Comparison of ENCODE assay signal across 21 mouse cellular contexts in the genomic region with DNA sequence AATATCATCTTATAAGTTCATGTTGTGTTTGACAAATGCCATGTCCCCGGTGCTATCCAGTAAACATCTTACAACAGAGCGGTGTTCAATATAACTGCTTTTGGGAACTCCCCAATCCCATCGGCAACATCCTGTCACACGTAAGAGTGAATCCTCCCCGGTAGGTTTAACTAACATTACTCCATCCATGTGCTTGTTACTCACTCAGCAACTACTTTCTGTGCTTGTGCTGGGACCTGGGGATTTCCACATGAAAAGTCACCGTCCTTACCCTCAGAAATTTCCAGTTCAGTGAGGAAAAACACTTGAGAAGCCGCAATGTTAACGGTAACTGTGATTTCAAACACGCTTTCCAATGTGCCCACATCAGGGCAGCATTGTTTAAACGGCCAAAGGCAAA.
DNase-seq lines count a peak whose midpoint lies in the region; ATAC-seq and TF ChIP-seq lines count a peak whose summit lies in the region.
"Had no signal": no experiment of that assay in that cellular context is flagged by ENCODE, and none has a peak within 500 bp of the region (broad histone marks: within the 10 kb centered on the region; RNA-seq: fewer than 3 reads in every experiment).

No protein-coding gene starts in this region.

- peaks cover 78% of the 10 kb centered on the region for H3K4me1 ChIP-seq in kidney, embryonic 15.5 days
- peaks cover 23 to 90% of the 10 kb centered on the region in 2 experiments for H3K4me1 ChIP-seq in CH12.LX (ENCODE audit: control insufficient read depth in 1 of 2, insufficient read depth in 2 of 2)
- peaks cover 20% of the 10 kb centered on the region for H3K4me1 ChIP-seq in forebrain, embryonic 16.5 days (replicated peaks; ENCODE audit: control insufficient read depth, insufficient read depth, low read length)

- peaks cover 5% of the 10 kb centered on the region; the same call in 1 of the 2 replicates for H3K79me2 ChIP-seq in CH12.LX (replicated peaks; ENCODE audit: control insufficient read depth, extremely low read depth, insufficient read depth, poor library complexity, severe bottlenecking)

- peak; percentile 22 for TF ChIP-seq RAD21 in CH12.LX (IDR thresholded peaks at IDR 0.05; ENCODE audit: low read depth, low read length)

- peak; percentile 57 for TF ChIP-seq EP300 in CH12.LX (IDR thresholded peaks at IDR 0.05; ENCODE audit: low read length)

- TF ChIP-seq POLR2A in CH12.LX (IDR thresholded peaks at IDR 0.05; ENCODE audit: low read depth, low read length), result no peak

- no peak overlapping the region for H3K4me3 ChIP-seq in kidney, embryonic 15.5 days (replicated peaks)
- H3K4me3 ChIP-seq in CH12.LX (replicated peaks in 1 of 3; ENCODE audit: low read depth in 2 of 3, low read length in 2 of 3, poor library complexity in 1 of 3), result peak overlapping the region in 2 of 3 experiments; percentile 18 to 20
- no peak overlapping the region for H3K4me3 ChIP-seq in forebrain, embryonic 16.5 days (replicated peaks; ENCODE audit: low read length)
- H3K4me3 ChIP-seq: embryonic facial prominence, embryonic 12.5 days; forebrain, embryonic 12.5 days; hindbrain, embryonic 12.5 days; intestine, embryonic 15.5 days had no signal

- dilution Hi-C loops in CH12.LX (cut with MboI; ENCODE audit: extremely low pct_ligation_motif_present, extremely low pct_unique_long_range_greater_than_20kb, low sequenced_read_pairs), result no loop called here

- no peak overlapping the region for H3K4me2 ChIP-seq in kidney, embryonic 15.5 days
- H3K4me2 ChIP-seq in CH12.LX (ENCODE audit: insufficient read depth, low read depth, poor library complexity, severe bottlenecking), result peak overlapping the region; percentile 88
- no peak overlapping the region for H3K4me2 ChIP-seq in forebrain, embryonic 16.5 days (ENCODE audit: low read length)
- H3K4me2 ChIP-seq: embryonic facial prominence, embryonic 12.5 days; forebrain, embryonic 12.5 days; hindbrain, embryonic 12.5 days; intestine, embryonic 15.5 days had no signal

- TF ChIP-seq CTCF in CH12.LX (conservative IDR thresholded peaks at IDR 0.05 in 1 of 2, IDR thresholded peaks at IDR 0.05 in 1 of 2; ENCODE audit: low read depth in 2 of 2, low read length in 2 of 2), result 0 out of 4 replicates have a peak, but pooled peaks of 1 of the 2 experiments have one; percentile 21

- H3K27ac ChIP-seq in kidney, embryonic 15.5 days, result 0 out of 2 replicates have a peak overlapping the region, but pooled peaks have one; percentile 14
- peak overlapping the region; percentile 62 for H3K27ac ChIP-seq in CH12.LX (ENCODE audit: insufficient read depth, low read depth)
- no peak overlapping the region for H3K27ac ChIP-seq in forebrain, embryonic 16.5 days (ENCODE audit: low read length)
- H3K27ac ChIP-seq: embryonic facial prominence, embryonic 12.5 days; forebrain, embryonic 12.5 days; hindbrain, embryonic 12.5 days; intestine, embryonic 15.5 days had no signal

- no peaks in the 10 kb centered on the region for H3K36me3 ChIP-seq in kidney, embryonic 15.5 days
- H3K36me3 ChIP-seq in CH12.LX (replicated peaks in 1 of 2; ENCODE audit: control insufficient read depth in 1 of 2, insufficient read depth in 1 of 2, low read length in 1 of 2), result peaks cover 0 to 6% of the 10 kb centered on the region in 2 experiments
- H3K36me3 ChIP-seq in splenic B cell, adult 2 months (ENCODE audit: control insufficient read depth, insufficient read depth, low read length, poor library complexity, severe bottlenecking), result no peaks in the 10 kb centered on the region
- H3K36me3 ChIP-seq in forebrain, embryonic 16.5 days (ENCODE audit: control insufficient read depth, insufficient read depth), result no peaks in the 10 kb centered on the region
- H3K36me3 ChIP-seq: embryonic facial prominence, embryonic 12.5 days; forebrain, embryonic 12.5 days; hindbrain, embryonic 12.5 days; intestine, embryonic 15.5 days had no signal

- H3K9ac ChIP-seq in kidney, embryonic 15.5 days, result no peak overlapping the region
- no peak overlapping the region for H3K9ac ChIP-seq in CH12.LX (ENCODE audit: insufficient read depth, low read depth)
- H3K9ac ChIP-seq in forebrain, embryonic 16.5 days (replicated peaks; ENCODE audit: low read depth, low read length), result no peak overlapping the region
- H3K9ac ChIP-seq: embryonic facial prominence, embryonic 12.5 days; forebrain, embryonic 12.5 days; forebrain, postnatal 0 days; hindbrain, embryonic 12.5 days; intestine, embryonic 15.5 days had no signal

- in situ Hi-C loops in CH12.LX (cut with MboI; ENCODE audit: low pct_ligation_motif_present, low pct_unique_long_range_greater_than_20kb, low sequenced_read_pairs), result no loop called here

- no peaks in the 10 kb centered on the region for H3K9me3 ChIP-seq in kidney, embryonic 15.5 days (replicated peaks)
- H3K9me3 ChIP-seq in CH12.LX (replicated peaks; ENCODE audit: low read length), result no peaks in the 10 kb centered on the region
- H3K9me3 ChIP-seq in forebrain, embryonic 16.5 days (ENCODE audit: control insufficient read depth, low read length), result no peaks in the 10 kb centered on the region
- H3K9me3 ChIP-seq: embryonic facial prominence, embryonic 12.5 days; forebrain, embryonic 12.5 days; hindbrain, embryonic 12.5 days; intestine, embryonic 15.5 days had no signal

- WGBS in kidney, embryonic 15.5 days, result 84% methylated on average over 10 of the region's 10 CpGs
- WGBS in forebrain, embryonic 16.5 days, result 79% methylated on average over 10 of the region's 10 CpGs

- no peaks in the 10 kb centered on the region for H3K27me3 ChIP-seq in kidney, embryonic 15.5 days
- H3K27me3 ChIP-seq in CH12.LX (replicated peaks), result no peaks in the 10 kb centered on the region
- no peaks in the 10 kb centered on the region for H3K27me3 ChIP-seq in splenic B cell, adult 2 months (ENCODE audit: control insufficient read depth, insufficient read depth, low read length, poor library complexity, severe bottlenecking)
- H3K27me3 ChIP-seq in forebrain, embryonic 16.5 days (replicated peaks; ENCODE audit: control insufficient read depth, insufficient read depth, low read length), result no peaks in the 10 kb centered on the region
- H3K27me3 ChIP-seq: embryonic facial prominence, embryonic 12.5 days; forebrain, embryonic 12.5 days; hindbrain, embryonic 12.5 days; intestine, embryonic 15.5 days; Patski had no signal

- no peak for DNase-seq in kidney, adult 18-20 months
- peak; percentile 64 for DNase-seq in CD4-positive helper T cell, adult 2 months (ENCODE audit: low read depth, low spot score)
- DNase-seq in CH12.LX (ENCODE audit: extremely low read depth), result peak; percentile 76
- DNase-seq in splenic B cell, adult 2 months (ENCODE audit: low read depth, low spot score), result peak; percentile 28
- no peak for DNase-seq in c-Kit-positive CD71-positive TER-119-positive erythroid progenitor cells, embryonic 14.5 days (ENCODE audit: low spot score)
- DNase-seq: adrenal gland, adult 2 months; adrenal gland, postnatal 25 days; cerebellum, adult 2 months; cerebellum, postnatal 10 days; forebrain, postnatal 0 days; gastrocnemius, postnatal 14 days; heart, postnatal 10 days; heart, postnatal 4 days had no signal

- no peak for ATAC-seq in kidney, embryonic 15.5 days (replicated peaks; ENCODE audit: low FRiP score)
- no peak for ATAC-seq in forebrain, embryonic 16.5 days
- ATAC-seq: forebrain, postnatal 0 days; hindbrain, embryonic 16.5 days; intestine, embryonic 15.5 days; Patski had no signal

TF ChIP-seq in CH12.LX, 34 proteins besides CTCF, POLR2A, EP300 and RAD21 (continues in another document):
- no peak for TF ChIP-seq JUND (conservative IDR thresholded peaks at IDR 0.05; ENCODE audit: low read depth, low read length)
- TF ChIP-seq TBP (conservative IDR thresholded peaks at IDR 0.05; ENCODE audit: low read depth, low read length), result 0 out of 2 replicates have a peak, but pooled peaks have one; percentile 40
- 0 out of 2 replicates have a peak, but pooled peaks have one; percentile 23 for TF ChIP-seq UBTF (IDR thresholded peaks at IDR 0.05; ENCODE audit: low read depth, low read length)
- TF ChIP-seq IRF4 (IDR thresholded peaks at IDR 0.05; ENCODE audit: low read depth, low read length), result peak; percentile 67; the same call in 1 of the 2 replicates
- TF ChIP-seq TCF12 (IDR thresholded peaks at IDR 0.05; ENCODE audit: low read depth, low read length), result peak; percentile 53; the same call in 1 of the 2 replicates
- 0 out of 2 replicates have a peak, but pooled peaks have one; percentile 20 for TF ChIP-seq JUN (IDR thresholded peaks at IDR 0.05; ENCODE audit: insufficient read depth, low read depth, low read length)
- no peak for TF ChIP-seq ZMIZ1 (IDR thresholded peaks at IDR 0.05; ENCODE audit: low read depth, low read length)
- TF ChIP-seq MAFK (IDR thresholded peaks at IDR 0.05; ENCODE audit: insufficient replicate concordance, low read length), result no peak
- no peak for TF ChIP-seq NRF1 (IDR thresholded peaks at IDR 0.05; ENCODE audit: low read depth, low read length)
- TF ChIP-seq MYC (IDR thresholded peaks at IDR 0.05; ENCODE audit: low read depth, low read length), result peak; percentile 93
- TF ChIP-seq BHLHE40 (IDR thresholded peaks at IDR 0.05; ENCODE audit: low read depth, low read length), result peak; percentile 83
- 0 out of 2 replicates have a peak, but pooled peaks have one; percentile 42 for TF ChIP-seq KAT2A (IDR thresholded peaks at IDR 0.05; ENCODE audit: insufficient replicate concordance, low read length)
- no peak for TF ChIP-seq RCOR1 (conservative IDR thresholded peaks at IDR 0.05; ENCODE audit: low read depth, low read length)
- 0 out of 2 replicates have a peak, but pooled peaks have one; percentile 15 for TF ChIP-seq MAZ (IDR thresholded peaks at IDR 0.05; ENCODE audit: low read depth, low read length)
- peak; percentile 31 for TF ChIP-seq SMC3 (IDR thresholded peaks at IDR 0.05; ENCODE audit: low read depth, low read length)
- TF ChIP-seq CHD1 (IDR thresholded peaks at IDR 0.05; ENCODE audit: low read depth, low read length), result no peak
- TF ChIP-seq E2F4 (IDR thresholded peaks at IDR 0.05; ENCODE audit: insufficient replicate concordance, low read depth, low read length), result no peak
- no peak for TF ChIP-seq HCFC1 (IDR thresholded peaks at IDR 0.05; ENCODE audit: low read depth, low read length)
- TF ChIP-seq SIN3A (IDR thresholded peaks at IDR 0.05; ENCODE audit: low read length), result 0 out of 2 replicates have a peak, but pooled peaks have one; percentile 35
- no peak for TF ChIP-seq ZC3H11A (IDR thresholded peaks at IDR 0.05; ENCODE audit: low read depth, low read length)
- TF ChIP-seq ETS1 (conservative IDR thresholded peaks at IDR 0.05; ENCODE audit: low read depth, low read length), result peak; percentile 82
- TF ChIP-seq MXI1 (IDR thresholded peaks at IDR 0.05; ENCODE audit: low read depth, low read length), result peak; percentile 83
- TF ChIP-seq PAX5 (IDR thresholded peaks at IDR 0.05; ENCODE audit: low read length), result no peak
- TF ChIP-seq MEF2A (IDR thresholded peaks at IDR 0.05; ENCODE audit: borderline replicate concordance, low read depth, low read length), result 0 out of 2 replicates have a peak, but pooled peaks have one; percentile 7
- peak; percentile 84 for TF ChIP-seq MAX (IDR thresholded peaks at IDR 0.05; ENCODE audit: low read length)

Comparison
In these comparisons a context has a peak if more than half of its experiments do, and no peak if none do; other contexts are left out.
1. H3K4me3 ChIP-seq: peak in CH12.LX (2 of 3); none in kidney, embryonic 15.5 days (single experiment) and forebrain, embryonic 16.5 days (single experiment).
2. DNase-seq: peak in CD4-positive helper T cell, adult 2 months (single experiment), CH12.LX (single experiment) and splenic B cell, adult 2 months (single experiment); none in kidney, adult 18-20 months (single experiment) and c-Kit-positive CD71-positive TER-119-positive erythroid progenitor cells, embryonic 14.5 days (single experiment).